Mouse (Mus musculus) layer of hippocampus, adult 8-10 months (tissue): ENCODE measurements at regions not wholly inside any gene's neighbourhood (a gene's known extent, or its start where the extent isn't known, plus 50 kb on each side); places are given as distances from the start of the nearest gene placed in this dataset.

Source experiments
- DNase-seq, 2 experiments: peaks; one replicate each; pipeline ENCODE4 v3.0.0; 2022; ENCODE audit warnings: low spot score in 2 of 2

DNA sequence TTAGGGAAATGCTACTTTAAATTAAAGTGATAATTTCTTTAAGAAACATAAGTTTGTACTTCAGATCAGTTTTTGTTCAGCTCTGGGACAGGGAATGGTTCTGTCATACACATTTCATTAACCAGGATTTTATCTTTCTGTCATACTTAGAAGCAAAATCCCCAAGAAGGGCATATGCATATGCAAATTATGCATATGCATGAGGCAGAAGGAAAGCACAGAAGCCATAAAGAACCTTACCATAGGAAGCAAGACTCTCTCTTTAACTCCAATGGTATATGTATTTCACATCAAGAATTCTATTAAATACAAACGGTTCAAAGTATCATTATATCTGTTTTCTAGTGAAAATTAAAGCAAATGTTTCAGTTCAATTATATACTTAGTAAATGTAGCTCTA is 381.5 kb downstream of the Kcnj3 start:
- DNase-seq: no peak

DNA sequence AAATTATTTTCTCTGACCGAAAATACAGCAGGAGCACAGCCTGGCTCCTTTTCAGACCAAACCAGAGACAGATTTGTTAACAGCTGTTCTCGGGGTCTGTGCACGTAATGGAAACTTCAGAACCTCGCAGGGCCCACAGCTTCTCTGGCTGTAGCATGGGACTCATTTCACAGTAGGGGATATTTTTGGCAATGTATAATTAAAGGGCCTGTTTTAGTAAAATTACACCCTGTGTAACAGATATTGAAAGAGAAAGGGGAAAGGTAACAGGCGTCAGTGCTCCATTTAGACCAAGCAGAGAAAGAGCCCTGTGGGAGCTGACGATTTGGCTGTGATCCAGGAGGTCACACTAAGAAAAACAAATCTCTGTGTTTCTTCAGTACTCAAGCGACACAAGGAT is 382.4 kb downstream of the Kcnj3 start:
- peak; percentile 64 to 71 for DNase-seq

DNA sequence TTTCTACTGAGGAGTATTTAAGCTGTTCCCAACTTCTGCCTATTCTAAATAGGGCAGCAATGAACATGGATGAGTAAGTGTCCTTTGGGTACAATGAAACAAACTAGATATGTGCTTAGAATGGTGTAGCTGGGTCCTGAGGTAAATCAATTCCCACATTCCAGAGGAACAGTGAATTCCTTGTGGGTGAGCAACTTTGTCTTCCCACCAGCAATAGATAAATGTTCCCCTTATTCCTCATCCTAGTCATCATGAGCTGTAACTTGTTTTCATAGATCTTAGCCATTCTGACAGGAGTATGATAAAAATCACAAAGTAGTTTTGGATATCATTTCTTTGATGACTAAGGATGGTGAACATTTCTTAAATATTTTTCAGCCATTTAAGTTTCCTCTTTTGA is 387.0 kb downstream of the Kcnj3 start:
- no peak for DNase-seq

DNA sequence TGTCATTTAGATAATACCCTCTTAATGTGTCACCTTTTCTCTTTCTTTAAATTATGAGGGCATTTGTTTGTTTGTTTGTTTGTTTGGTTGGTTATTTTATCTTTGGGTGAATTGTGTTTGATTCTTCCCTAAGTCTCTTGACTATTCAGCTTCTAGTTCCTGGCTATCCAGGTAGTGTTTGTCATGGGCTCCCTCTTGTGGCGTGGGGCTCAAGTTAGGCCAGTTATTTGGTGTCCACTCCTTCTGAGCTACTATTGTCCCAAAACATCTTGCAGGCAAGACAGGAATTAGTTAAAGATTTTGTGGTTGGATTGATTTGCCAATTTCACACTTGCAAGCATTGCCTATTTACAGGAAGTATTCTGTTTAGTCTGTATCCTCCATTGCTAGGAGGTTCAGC is 405.8 kb downstream of the Kcnj3 start:
- DNase-seq: peak in 1 of 2 experiments; percentile 33

DNA sequence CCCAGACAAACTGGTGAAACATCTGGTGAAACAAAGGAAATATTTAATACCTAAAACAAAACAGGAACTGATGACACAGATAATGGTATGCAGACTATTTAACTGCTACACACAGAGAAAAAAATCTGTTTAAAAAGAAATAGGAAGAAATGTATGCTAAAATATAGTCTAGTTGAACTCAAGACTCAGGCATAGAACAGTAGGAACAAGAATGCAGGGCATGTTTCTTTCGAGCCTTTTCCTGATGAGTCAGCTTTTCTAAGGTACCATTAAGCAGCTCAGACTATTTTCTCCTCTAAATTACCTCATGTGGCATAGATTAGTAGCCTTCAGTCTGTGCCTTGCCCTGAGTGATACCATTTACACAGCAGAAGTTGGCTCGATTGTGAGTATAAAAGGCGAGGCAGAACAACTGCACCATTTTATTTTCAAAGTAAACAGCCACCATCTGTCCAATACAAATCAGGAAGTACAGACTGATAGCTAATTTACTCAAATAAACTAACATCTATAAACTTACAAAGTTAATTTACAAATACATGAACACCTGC is 411.1 kb downstream of the Kcnj3 start:
- no peak for DNase-seq

DNA sequence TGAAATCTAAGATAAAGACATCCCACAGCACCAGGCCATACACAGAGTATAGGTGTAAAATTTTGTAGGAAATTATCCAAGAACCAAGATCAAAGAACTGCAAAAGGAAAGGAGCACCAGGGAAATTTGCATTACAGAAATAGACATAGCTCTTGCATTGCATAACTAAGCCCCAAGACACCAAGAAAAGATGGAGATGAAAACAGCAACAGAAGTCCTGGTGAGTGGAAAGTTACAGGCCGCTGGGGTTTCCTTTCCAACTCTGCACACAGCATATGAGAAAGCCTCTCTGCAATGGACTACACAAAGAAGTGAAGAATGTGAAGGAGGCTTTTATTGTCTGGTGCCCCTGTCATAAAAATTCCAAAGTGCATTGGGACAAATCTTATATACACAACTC is 426.7 kb downstream of the Kcnj3 start:
- DNase-seq: peak in 1 of 2 experiments; percentile 6

DNA sequence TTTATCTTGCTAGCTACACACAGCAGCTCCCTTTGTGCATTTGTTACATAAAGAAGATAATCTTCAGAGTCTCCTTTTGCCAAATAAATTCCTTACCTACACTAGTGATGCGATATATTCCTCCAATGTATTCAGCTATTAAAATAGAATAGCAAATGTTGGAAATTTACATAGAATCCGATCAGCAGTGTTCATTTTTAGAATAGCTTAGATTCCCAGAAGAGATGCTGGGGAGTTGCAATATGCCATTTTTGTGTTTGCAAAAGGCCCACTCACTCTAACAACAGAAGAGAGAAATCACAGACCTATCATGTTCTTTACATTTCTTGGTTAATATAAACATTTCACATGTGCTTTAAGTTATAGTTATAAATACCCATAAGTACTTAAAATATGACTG is 454.2 kb downstream of the Kcnj3 start:
- DNase-seq: no peak

DNA sequence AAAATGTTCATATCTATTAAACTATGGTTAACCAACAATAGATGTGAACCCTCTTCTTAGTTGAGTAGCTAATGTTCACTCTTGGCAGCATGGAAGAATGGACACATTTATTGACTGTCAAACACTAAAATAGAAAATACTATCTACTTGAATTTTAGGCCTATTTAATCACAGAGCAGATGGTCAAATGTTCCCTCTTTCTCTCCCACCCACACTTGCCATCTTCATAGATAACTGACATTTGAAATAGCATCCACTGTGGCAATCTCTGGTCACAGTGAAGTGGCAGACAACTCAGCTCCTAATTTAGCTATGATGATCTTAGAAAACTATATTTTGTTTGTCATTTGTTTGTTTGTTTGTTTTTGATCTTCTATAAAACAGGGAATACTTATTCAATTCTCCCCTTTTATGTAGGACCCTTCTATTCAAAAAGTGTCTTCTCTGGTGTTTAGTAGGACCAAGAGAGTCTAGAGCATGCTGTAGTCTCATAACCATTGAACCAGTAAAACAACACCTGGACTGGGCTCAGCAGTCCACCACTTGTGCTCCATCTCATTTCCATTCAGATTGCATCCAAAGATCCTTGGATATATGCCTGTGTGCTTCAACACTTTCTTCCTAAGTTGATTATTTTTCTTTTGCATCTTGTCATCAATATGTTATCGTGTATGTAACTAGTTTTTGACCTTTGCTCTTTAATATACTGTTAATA is 457.2 kb downstream of the Kcnj3 start:
- peak in 1 of 2 experiments; percentile 18 for DNase-seq

DNA sequence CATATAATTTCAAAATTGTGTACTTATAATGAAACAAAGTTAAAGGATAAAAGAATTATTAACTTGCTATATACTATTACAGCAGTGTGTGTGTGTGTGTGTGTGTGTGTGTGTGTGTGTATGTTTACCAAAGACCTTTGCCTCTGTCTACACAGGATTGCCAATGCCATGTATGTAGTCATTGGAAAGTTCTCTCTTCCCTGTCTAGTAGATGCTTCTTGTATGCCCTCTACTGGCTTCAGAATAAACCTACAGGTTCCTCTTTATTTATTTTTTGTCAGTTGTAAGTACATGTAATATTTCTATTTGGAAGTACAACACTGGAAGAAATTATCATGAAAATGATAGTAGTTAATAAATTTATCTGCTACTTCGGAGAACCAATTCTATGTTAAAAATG is 484.5 kb downstream of the Kcnj3 start:
- no peak for DNase-seq
